8 mouse cellular contexts compared by ENCODE assay signal in the genomic region with DNA sequence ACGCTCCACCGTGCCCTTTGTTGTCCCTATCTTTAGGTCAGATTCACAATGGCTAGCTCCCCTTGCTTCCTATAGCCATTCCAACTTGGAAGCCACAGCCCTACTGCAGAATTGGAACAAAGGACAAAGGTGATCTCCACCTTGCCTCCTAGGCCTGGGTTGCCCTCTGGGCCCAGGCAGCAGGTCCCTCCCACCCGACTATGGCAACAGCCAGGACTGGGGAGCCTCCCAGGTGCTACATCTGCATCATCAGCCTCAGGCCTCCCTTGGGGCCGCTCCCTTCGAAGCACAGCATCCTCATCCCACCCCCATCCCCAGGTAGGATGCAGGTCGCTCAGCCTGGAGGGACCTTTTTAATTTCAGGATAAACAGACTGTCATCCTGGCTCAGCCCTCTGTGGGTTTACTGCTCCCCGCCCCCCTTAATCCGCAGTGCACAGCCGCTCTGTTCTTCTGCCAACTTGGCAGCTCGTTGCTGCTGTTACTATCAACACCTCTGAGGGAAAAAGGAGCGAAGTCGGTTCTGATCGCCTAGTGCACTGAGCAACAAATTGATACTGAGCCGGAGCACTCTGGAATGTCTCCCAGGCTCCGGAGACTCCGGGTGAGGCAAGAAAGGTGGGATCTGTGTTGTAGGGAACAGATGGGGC. TPM values are rescaled to one million over a fixed set of nuclear protein-coding genes. Genes with fewer than 3 reads are reported as not detected.
A peak's percentile ranks its signal among the peaks of the same experiment; 100 is the strongest.
DNase-seq lines count a peak whose midpoint lies in the region; ATAC-seq and TF ChIP-seq lines count a peak whose summit lies in the region.

No protein-coding gene starts in this region.

- no peak overlapping the region for H3K4me3 ChIP-seq in heart, adult 2 months
- H3K4me3 ChIP-seq in heart, embryonic 14.5 days (ENCODE audit: control insufficient read depth in 1 of 2, insufficient read depth in 1 of 2, low read depth in 1 of 2, low read length in 2 of 2), result peak overlapping the region; percentile 26 to 29
- H3K4me3 ChIP-seq in neural tube, embryonic 14.5 days (ENCODE audit: low read depth, low read length), result no peak overlapping the region

- TF ChIP-seq CTCF in heart, adult 2 months (IDR thresholded peaks at IDR 0.05), result no peak

- no peaks in the 10 kb centered on the region for H3K79me2 ChIP-seq in heart, adult 2 months (replicated peaks; ENCODE audit: control insufficient read depth, insufficient read depth, low read length)

- TF ChIP-seq EP300 in heart, adult 2 months (IDR thresholded peaks at IDR 0.05; ENCODE audit: insufficient read depth, low read depth, low read length), result no peak

- intact Hi-C loops in heart, adult 2 months (cut with DNase I), result no loop called here
- intact Hi-C loops in heart, postnatal 25 days (cut with DNase I), result no loop called here

- H3K9me3 ChIP-seq in heart, embryonic 14.5 days (ENCODE audit: control insufficient read depth, low read length), result no peaks in the 10 kb centered on the region
- H3K9me3 ChIP-seq in neural tube, embryonic 14.5 days (ENCODE audit: control insufficient read depth, low read length), result no peaks in the 10 kb centered on the region

- no peaks in the 10 kb centered on the region for H3K27me3 ChIP-seq in heart, adult 2 months (ENCODE audit: control insufficient read depth, insufficient read depth, low read length)
- H3K27me3 ChIP-seq in heart, embryonic 14.5 days (ENCODE audit: control insufficient read depth, insufficient read depth, low read length), result no peaks in the 10 kb centered on the region
- no peaks in the 10 kb centered on the region for H3K27me3 ChIP-seq in neural tube, embryonic 14.5 days (ENCODE audit: control insufficient read depth, insufficient read depth, low read length)

- H3K27ac ChIP-seq in heart, adult 2 months, result no peak overlapping the region
- no peak overlapping the region for H3K27ac ChIP-seq in heart, embryonic 14.5 days (replicated peaks in 1 of 2; ENCODE audit: control insufficient read depth in 1 of 2, insufficient read depth in 1 of 2, low read depth in 2 of 2, low read length in 2 of 2)
- H3K27ac ChIP-seq in neural tube, embryonic 14.5 days (ENCODE audit: low read depth, low read length), result no peak overlapping the region

- H3K9ac ChIP-seq in heart, adult 2 months (ENCODE audit: low read depth, low read length), result no peak overlapping the region
- peak overlapping the region; percentile 54; the same call in 1 of the 2 replicates for H3K9ac ChIP-seq in heart, embryonic 14.5 days (ENCODE audit: low read length)
- peak overlapping the region; percentile 17; the same call in 1 of the 2 replicates for H3K9ac ChIP-seq in neural tube, embryonic 14.5 days (replicated peaks; ENCODE audit: low read depth, low read length)

- H3K36me3 ChIP-seq in heart, adult 2 months (ENCODE audit: control insufficient read depth, insufficient read depth, low read length), result no peaks in the 10 kb centered on the region
- H3K36me3 ChIP-seq in heart, embryonic 14.5 days (ENCODE audit: control insufficient read depth, insufficient read depth, low read length), result no peaks in the 10 kb centered on the region
- H3K36me3 ChIP-seq in neural tube, embryonic 14.5 days (ENCODE audit: control insufficient read depth, insufficient read depth, low read length), result no peaks in the 10 kb centered on the region

- DNase-seq in heart, adult 2 months, result peak; percentile 28 to 33
- DNase-seq in heart, postnatal 25 days (ENCODE audit: low spot score), result no peak
- peak; percentile 85 to 87 for DNase-seq in cerebellum, postnatal 10 days
- peak; percentile 19 to 35 for DNase-seq in layer of hippocampus, postnatal 25 days (ENCODE audit: extremely low spot score in 1 of 2, low spot score in 1 of 2)
- DNase-seq in thymus, postnatal 25 days, result no peak
- DNase-seq in gastrocnemius, postnatal 25 days, result no peak

- H3K4me2 ChIP-seq in heart, embryonic 14.5 days (ENCODE audit: low read length), result peak overlapping the region; percentile 69
- peak overlapping the region; percentile 28; the same call in 1 of the 2 replicates for H3K4me2 ChIP-seq in neural tube, embryonic 14.5 days (ENCODE audit: low read depth, low read length)

- H3K4me1 ChIP-seq in heart, adult 2 months (ENCODE audit: control insufficient read depth, insufficient read depth, low read length), result no peaks in the 10 kb centered on the region
- peaks cover 14 to 19% of the 10 kb centered on the region in 2 experiments for H3K4me1 ChIP-seq in heart, embryonic 14.5 days (ENCODE audit: control insufficient read depth in 2 of 2, insufficient read depth in 2 of 2, low read length in 2 of 2)
- H3K4me1 ChIP-seq in neural tube, embryonic 14.5 days (ENCODE audit: control insufficient read depth, insufficient read depth, low read length), result peaks cover 10% of the 10 kb centered on the region; the same call in 1 of the 2 replicates

- 22% methylated on average over 16 of the region's 16 CpGs for WGBS in heart, adult 2 months
- WGBS in heart, embryonic 14.5 days, result 15% methylated on average over 16 of the region's 16 CpGs
- 19% methylated on average over 16 of the region's 16 CpGs for WGBS in neural tube, embryonic 14.5 days

- peak; percentile 59; the same call in 1 of the 2 replicates for ATAC-seq in heart, embryonic 14.5 days (ENCODE audit: insufficient number of reproducible peaks, insufficient read depth, low FRiP score, low read depth)
- ATAC-seq in neural tube, embryonic 14.5 days (ENCODE audit: low read depth), result peak; percentile 41; the same call in 1 of the 2 replicates

- no peak for TF ChIP-seq POLR2A in heart, adult 2 months (IDR thresholded peaks at IDR 0.05; ENCODE audit: insufficient read depth, low read depth, low read length)

RNA-seq across cellular contexts. Expression of gene Dynll2, which starts 22.3 kb away (rescaled TPM):
- 100 to 1,000 TPM; 361 to 396 TPM for total RNA-seq in heart, adult 2 months (2021)
- 225 and 357 TPM in 2 replicates for polyA plus RNA-seq in heart, adult 2 months (2012; rRNA removed)
- total RNA-seq in heart, postnatal 25 days (2021), result 100 to 1,000 TPM; 350 to 375 TPM
- polyA plus RNA-seq in heart, embryonic 14.5 days (2014; fragmentation: Nextera tagmentation; extraction: Ambion mirVana), result 15.7 and 17.3 TPM in 2 replicates
- total RNA-seq in layer of hippocampus, postnatal 25 days (2021), result 100 to 1,000 TPM; 435 to 462 TPM
- polyA plus RNA-seq in neural tube, embryonic 14.5 days (2014; fragmentation: Nextera tagmentation; extraction: Ambion mirVana), result 30.5 and 37.9 TPM in 2 replicates
- total RNA-seq in gastrocnemius, postnatal 25 days (2021), result 100 to 1,000 TPM; 145 to 167 TPM

RNA-seq across cellular contexts. Expression of gene Srsf1, which starts 37.5 kb away (rescaled TPM):
- total RNA-seq in heart, adult 2 months (2021), result 10 to 100 TPM; 99.5 to 99.7 TPM
- polyA plus RNA-seq in heart, adult 2 months (2012; rRNA removed), result 39.3 and 86.5 TPM in 2 replicates
- 100 to 1,000 TPM in 1 of 2 experiments, 10 to 100 TPM in 1; 95.4 to 116 TPM for total RNA-seq in heart, postnatal 25 days (2021)
- 192 and 199 TPM in 2 replicates for polyA plus RNA-seq in heart, embryonic 14.5 days (2014; fragmentation: Nextera tagmentation; extraction: Ambion mirVana)
- 100 to 1,000 TPM; 191 to 221 TPM for total RNA-seq in layer of hippocampus, postnatal 25 days (2021)
- polyA plus RNA-seq in neural tube, embryonic 14.5 days (2014; fragmentation: Nextera tagmentation; extraction: Ambion mirVana), result 235 and 280 TPM in 2 replicates
- 10 to 100 TPM; 58.0 to 68.8 TPM for total RNA-seq in gastrocnemius, postnatal 25 days (2021)

RNA-seq across cellular contexts. Expression of gene Vezf1, which starts 58.4 kb away (rescaled TPM):
- 10 to 100 TPM; 37.9 to 49.8 TPM for total RNA-seq in heart, adult 2 months (2021)
- 22.6 and 34.5 TPM in 2 replicates for polyA plus RNA-seq in heart, adult 2 months (2012; rRNA removed)
- 10 to 100 TPM; 40.7 to 45.3 TPM for total RNA-seq in heart, postnatal 25 days (2021)
- 23.9 and 26.2 TPM in 2 replicates for polyA plus RNA-seq in heart, embryonic 14.5 days (2014; fragmentation: Nextera tagmentation; extraction: Ambion mirVana)
- 10 to 100 TPM; 22.1 TPM for total RNA-seq in layer of hippocampus, postnatal 25 days (2021)
- 50.2 and 53.5 TPM in 2 replicates for polyA plus RNA-seq in neural tube, embryonic 14.5 days (2014; fragmentation: Nextera tagmentation; extraction: Ambion mirVana)
- 10 to 100 TPM; 47.1 to 47.6 TPM for total RNA-seq in gastrocnemius, postnatal 25 days (2021)

Comparison
In these comparisons a context has a peak if more than half of its experiments do, and no peak if none do; other contexts are left out.
1. DNase-seq: peak in heart, adult 2 months (2 of 2), cerebellum, postnatal 10 days (2 of 2) and layer of hippocampus, postnatal 25 days (2 of 2); none in heart, postnatal 25 days (single experiment), thymus, postnatal 25 days (single experiment) and gastrocnemius, postnatal 25 days (single experiment).
2. H3K4me3 ChIP-seq: peak in heart, embryonic 14.5 days (2 of 2); none in heart, adult 2 months (single experiment) and neural tube, embryonic 14.5 days (single experiment).